Mouse (Mus musculus): ENCODE data around the gene Thsd7b. TPM values are rescaled to one million over a fixed set of nuclear protein-coding genes. Genes with fewer than 3 reads are reported as not detected.
"Not testable (repeated sequence)": the region's sequence is repeated elsewhere in the genome, so short reads cannot be mapped to it uniquely, and the experiment has no call there.

Thsd7b gene
- total RNA-seq, 2 experiments from 2014 or later, result 12.4 to 12.7 TPM

DNA sequence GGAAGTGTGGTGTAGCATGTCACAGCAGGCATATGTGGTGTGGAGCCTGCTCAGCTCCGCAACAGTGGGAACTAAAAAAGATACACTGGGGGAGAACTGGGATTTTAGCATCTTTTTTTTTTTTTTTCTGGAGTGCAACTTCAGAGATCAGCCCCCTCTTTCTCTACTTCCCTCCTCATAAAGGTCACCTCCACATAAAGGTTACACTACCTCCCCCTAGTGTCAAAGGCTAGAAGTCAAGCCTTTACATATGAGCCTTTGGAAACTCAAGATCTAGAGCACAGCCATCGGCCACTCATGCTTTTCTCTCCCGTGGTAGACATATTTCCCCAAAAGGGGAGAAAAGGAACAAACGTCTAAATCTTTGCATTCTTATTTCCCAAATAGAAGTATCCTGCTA lies 553.8 kb downstream of the Thsd7b start:
- no peak for DNase-seq (ENCODE audit: low spot score in 2 of 2)

DNA sequence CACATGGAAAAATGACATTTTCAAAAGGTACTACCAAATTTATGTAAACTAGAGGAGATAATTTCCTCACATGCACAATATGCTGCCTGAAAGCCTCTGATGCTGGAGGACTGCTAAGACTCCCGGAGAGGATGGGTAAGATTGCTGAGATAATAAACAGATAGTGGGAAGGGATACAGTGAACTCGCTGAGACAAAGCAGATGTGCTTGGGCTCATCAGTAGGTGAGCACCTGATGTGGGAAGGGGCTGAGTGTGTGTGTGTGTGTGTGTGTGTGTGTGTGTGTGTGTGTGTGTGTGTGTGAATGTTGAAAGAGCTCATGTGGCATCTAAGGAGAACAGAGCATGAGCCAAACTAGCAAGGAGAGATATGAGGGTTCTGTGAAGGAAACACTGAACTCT lies 564.2 kb downstream of the Thsd7b start:
- DNase-seq (ENCODE audit: low spot score in 2 of 2), result no peak

DNA sequence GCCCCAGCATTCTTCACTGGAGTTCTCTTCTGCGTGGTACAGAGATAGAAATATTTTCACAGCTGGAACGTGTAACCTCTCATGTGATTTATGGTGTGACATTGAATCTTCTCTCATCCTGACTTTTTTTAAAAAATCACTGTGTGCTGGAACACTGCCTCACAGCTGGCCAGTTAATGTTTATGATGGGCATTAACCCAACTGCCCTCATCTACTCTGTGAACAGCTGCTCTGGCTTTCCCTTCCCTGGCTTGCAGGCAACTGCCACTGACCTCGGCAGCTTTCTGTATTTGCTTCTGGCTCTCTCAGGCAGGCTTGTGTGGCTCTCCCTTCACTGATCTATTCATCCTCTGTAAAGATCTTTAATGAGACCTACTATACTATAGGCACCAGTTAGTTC lies 564.7 kb downstream of the Thsd7b start:
- no peak for DNase-seq (ENCODE audit: low spot score in 2 of 2)

DNA sequence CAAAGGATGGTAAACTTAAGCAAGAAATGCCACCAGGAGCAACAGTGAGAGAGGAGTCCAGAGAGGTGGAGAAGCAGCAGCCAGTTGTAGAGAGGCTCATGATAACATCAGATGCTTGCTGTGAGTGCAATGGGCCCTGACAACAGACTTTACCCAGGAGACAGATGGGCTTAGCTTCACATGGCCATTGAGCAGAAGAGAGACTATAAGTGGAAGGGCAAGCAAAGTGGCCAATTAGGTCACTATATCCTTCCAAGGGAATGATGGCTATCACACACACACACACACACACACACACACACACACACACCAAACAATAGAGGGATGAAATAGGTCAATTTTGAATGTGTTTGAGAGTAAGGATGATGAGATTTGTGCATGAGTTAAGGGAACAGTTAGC lies 565.4 kb downstream of the Thsd7b start:
- no peak for DNase-seq (ENCODE audit: low spot score in 2 of 2)

DNA sequence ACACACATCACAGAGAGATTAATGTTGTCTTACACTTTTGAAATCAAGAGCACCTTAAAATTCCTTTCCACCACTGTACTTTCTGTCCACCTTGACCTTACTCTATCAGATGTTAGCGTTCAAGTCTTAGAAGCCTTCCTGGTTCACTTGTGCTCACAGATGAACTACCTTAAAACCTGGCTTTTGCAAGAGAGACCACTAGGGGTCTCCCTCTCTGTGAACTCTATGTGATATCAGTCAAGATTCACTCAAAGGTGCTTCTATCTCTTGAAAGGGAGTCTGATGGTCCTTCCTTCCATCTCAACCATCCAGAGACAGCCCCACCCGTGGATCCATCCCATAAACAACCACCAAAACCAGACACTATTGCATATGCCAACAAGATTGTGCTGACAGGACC lies 570.3 kb downstream of the Thsd7b start:
- DNase-seq (ENCODE audit: low spot score in 2 of 2), result peak in 1 of 2 experiments; percentile 42

DNA sequence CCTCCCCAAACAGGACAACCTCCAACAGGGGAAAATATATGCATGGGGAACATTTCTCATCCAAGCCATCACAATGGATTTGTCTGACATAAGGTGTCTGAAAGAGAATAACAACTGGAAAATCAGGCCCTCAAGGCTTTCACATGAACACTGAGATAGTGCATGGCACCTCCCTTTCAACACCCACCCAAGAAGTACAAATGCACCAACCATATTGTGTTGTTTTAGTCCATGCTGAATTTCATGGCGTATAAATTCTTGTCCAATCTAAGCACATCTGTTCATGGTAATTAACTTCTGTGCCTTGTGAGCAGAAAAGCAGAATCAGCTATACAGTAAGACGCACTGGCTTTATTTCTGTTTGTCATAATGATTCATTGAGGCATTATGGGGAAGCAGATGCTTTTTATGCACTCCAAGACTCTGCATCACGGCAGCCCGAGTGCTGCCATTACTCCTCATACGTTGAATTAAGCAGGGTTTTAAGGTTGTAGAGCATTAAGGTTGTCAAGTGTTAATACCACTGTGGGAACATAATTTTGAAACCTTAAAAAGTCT lies 577.0 kb downstream of the Thsd7b start:
- no peak for DNase-seq (ENCODE audit: low spot score in 2 of 2)

DNA sequence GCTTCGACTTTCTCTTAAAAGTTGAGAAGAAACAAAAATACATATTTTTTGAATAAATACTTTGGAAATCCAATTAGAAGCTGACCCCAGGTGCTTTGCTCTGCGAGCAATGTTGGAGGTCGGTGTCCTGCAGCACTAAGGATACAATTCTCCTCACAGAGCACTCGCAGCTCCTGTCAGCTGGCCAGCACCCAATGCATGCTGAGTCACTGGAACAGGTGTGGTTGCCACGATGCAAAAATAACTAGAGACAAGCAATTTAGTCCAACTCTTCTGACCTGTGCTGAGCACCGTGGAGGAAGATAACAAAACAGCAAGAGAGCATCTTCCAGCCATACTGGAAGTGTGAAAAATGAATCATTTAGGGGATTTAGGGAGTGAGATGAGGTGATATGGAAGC lies 594.6 kb downstream of the Thsd7b start:
- DNase-seq (ENCODE audit: low spot score in 2 of 2), result peak in 1 of 2 experiments; percentile 10

DNA sequence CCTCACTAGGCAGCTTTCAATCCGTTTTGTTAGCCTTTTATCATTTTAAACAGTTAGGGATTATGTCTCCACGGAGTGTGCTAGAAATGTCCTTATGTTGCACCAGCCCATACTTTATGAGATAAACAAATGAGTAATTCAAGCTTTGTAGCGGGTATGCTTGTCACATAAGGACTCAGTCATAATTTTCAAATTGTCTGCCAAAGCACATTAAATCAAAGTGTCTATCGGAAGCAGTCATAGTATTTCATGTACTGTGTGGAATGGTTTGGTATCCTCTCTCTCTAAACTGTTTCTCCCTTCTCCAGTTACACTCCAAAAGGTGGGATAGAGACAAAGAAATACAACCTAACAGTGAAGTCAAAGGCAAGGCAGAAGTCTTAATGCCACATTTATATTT lies 601.3 kb downstream of the Thsd7b start:
- DNase-seq (ENCODE audit: low spot score in 2 of 2), result peak in 1 of 2 experiments; percentile 15

DNA sequence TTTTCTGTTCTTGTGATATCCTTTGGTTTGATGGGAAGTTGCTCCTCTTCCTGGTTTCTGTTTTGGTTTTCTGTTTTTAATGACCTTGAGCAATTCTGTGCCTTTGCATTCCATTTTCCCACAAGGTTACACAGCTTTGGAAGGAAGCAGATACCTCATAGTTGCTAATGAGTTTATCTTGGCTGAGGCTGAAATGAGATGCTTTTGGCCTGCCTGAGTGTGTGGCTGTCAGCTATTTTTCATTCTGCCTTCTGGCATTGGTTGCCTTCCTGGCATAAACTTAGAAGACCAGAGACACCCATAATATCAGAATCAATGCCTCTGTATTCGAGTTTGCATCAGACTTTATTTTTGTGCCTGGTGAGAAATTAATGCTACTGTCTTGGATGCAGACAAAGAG lies 614.8 kb downstream of the Thsd7b start:
- DNase-seq (ENCODE audit: low spot score in 2 of 2), result no peak

DNA sequence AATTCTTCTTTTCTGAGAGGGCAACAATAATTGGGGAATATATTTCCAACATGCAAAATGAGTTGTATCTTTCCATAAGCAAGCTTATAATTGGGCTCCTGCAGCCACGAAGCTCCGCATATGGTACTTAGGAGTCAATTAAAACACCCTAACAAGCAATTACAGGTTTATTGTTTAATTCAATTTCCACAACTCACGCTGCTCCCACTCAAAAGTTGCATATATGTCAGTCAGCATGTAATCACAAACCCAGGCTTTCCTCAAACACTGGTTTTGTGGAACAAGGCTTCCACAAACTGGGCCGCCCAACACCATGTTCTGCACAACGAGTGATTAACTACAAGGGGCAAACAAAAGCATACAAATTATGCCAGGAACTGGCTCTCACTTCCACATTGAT lies 625.0 kb downstream of the Thsd7b start:
- DNase-seq (ENCODE audit: low spot score in 2 of 2), result no peak

DNA sequence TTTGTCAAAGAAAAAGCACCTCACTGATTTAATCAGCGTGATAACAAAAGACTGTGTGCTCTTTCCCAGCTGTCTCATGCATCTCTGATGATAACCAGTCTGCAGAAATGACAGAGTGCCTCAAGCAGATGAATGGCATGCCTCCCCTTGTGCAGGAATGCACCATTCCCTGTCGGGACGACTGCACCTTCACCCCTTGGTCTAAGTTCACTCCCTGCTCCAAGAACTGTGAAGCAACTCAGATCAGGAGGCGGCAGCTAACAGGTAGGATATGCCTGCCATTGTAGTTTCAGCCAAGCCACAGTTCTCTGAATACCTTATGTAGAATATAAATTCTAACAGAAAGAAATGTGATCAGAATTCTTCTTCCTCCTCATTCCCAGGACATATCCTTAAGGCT lies 642.4 kb downstream of the Thsd7b start:
- DNase-seq (ENCODE audit: low spot score in 2 of 2), result no peak

DNA sequence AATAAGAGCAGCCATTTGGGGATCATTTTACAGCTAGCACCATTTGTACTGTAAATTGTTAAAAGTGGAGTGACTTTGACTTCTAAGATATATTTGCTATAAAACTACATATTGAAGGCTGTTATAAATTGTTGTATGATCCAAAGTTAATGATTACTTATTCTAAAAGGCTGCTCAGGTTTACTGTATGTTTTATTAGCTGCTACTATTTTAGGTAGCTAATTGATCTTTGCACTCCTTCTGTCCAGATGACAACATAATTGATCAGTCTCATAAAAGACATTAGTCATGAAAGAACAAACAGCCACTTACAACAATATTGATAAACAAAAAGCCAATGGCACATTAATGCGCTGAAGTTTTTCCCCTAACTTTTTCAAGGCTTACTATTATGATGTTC lies 644.5 kb downstream of the Thsd7b start:
- no peak for DNase-seq (ENCODE audit: low spot score in 2 of 2)

DNA sequence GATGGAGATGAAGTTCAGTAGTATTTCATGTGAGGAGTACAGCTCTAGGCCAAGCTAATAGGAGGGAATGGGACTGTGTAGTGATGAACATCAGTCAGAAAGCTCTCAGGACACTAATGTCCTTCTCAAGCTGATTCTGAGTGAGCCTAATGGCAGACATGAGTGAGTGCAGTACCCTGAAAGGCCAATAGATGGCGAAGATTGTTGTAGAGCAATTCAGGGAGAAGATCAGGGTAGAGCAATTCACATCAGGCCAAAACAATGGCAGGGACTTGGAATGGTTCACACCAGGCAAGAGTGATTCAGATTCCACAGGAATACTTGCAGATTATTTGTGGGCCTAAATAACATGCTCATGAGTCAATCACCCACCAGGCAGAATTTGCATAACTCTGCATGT lies 646.3 kb downstream of the Thsd7b start:
- DNase-seq (ENCODE audit: low spot score in 2 of 2), result peak in 1 of 2 experiments; percentile 11

DNA sequence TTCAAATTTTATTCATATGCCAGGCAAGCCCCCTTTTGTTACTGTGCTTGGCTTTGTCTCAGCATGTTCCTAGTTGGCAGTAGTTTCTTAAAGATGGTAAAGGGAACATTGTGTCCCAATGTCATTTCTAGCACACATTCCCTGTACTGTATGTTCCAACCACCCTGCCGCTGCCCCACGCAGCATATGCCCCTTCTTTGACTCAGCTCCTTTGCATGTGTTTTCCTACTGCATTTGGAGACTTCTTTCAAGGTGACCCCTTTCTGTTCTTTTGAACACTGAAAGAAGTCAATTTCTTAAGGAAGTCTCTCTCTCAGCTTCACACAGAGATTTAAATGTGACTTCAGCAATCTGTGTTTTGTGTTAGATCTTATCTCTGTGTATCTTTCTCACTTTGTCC lies 657.9 kb downstream of the Thsd7b start:
- peak in 1 of 2 experiments; percentile 14 for DNase-seq (ENCODE audit: low spot score in 2 of 2)

DNA sequence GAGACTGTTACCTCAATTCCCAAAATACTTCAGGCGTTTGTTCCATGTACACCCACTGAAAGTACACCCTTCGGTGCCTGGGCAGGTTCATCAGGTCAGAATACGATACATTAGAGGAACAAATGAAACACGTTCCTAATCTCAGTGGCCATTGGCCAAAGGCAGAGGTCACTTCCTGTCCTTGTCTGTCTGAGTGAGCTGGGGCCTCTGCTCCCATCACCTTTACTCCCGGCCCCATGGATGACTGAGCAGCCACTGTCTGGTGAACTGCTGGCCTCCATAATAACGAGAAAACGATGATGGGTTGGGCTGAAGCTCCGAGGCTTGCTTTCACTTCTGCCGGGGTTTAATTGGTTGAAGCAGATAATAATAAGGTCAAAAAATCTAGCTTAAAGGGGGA lies 670.0 kb downstream of the Thsd7b start:
- no peak for DNase-seq (ENCODE audit: low spot score in 2 of 2)

DNA sequence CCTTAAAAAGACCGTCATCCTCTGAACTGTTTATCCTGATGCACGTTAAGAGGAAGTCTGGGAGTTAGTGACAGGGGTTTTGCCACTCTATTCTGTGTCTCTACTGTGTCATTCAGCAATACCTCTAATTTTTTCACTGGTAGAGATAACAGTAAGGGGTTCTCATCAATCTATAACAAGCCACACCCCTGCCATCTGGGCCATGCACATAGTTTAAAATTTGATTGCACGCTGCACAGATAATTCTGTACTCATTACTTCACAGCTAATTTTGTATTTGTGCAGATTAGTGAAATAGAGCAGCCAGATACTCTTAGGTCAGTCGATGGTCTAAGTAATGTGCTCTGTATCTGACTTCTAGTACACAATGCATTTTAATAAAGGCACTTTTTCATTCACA lies 673.9 kb downstream of the Thsd7b start:
- DNase-seq (ENCODE audit: low spot score in 2 of 2), result peak in 1 of 2 experiments; percentile 16

DNA sequence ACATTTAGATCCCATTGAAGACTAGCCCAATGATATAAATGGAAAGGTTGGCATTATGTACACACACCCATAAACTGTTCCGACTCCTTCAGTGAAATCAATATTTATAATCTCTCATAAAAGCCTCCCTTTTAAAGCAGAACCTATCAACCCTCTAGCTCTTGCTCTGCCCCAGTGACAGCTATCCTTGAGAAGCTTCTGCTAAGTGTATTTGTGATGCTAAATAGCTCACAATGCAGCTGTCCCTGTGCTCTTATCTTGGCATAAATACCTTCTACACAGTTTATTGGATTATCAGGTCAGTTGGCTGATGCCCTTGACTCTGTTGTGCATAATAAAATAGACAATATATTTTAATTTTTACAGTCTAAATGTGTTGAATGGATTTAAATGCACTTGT lies 682.4 kb downstream of the Thsd7b start:
- no peak for DNase-seq (ENCODE audit: low spot score in 2 of 2)

DNA sequence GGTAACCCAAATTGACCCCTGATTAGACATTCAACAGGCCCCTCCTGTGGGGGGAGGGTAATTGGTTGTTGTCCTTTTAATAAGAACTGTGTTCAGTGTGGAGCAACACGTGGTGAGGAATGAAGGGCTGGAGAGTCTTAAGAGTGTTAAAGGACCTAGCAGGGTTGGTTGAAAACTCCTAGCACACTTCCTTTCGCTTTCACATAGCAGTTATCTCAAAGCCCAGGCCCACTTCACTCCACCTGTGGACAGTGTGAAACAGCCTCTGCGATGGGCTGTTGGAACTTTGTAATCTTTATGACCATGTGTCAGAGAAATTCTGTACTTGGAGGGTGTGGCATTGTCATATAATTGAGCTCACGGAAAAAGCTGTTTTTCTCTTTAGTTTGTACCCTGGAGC lies 683.5 kb downstream of the Thsd7b start:
- no peak for DNase-seq (ENCODE audit: low spot score in 2 of 2)

DNA sequence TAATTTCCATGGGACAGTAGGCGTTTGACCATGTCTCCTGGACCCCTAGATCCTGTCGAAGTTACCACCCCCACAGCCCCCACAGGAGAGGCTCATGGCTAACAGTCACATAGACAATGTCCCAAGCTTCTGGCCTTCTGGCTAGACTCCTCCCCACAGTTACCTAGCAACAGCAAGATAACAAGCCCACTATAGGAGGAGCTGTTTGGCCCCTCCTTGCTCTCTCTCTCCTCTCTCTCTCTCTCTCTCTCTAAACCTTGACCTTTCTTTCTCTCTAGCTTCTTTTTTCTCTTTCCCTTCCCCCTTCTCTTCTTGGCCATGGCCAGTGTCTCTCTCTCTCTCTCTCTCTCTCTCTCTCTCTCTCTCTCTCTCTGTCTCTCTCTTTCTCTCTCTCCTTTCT lies 686.2 kb downstream of the Thsd7b start:
- not testable (repeated sequence) for DNase-seq (ENCODE audit: low spot score in 2 of 2)

DNA sequence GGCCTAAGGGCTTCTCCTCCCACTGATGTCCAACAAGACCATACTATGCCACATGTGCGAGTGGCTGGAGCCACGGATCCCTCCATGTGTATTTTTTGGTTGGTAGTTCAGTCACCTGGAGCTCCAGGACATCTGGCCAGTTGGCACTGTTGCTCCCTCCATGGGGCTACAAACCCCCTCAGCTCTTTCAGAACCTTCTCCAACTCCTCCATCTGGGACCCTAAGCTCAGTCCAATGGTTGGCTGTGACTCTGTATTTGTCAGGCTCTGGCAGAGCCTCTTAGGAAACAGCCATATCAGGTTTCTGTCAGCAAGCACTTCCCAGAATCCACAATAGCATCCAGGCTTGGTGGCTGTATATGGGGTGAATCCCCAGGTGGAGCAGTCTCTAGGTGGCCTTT lies 690.1 kb downstream of the Thsd7b start:
- DNase-seq (ENCODE audit: low spot score in 2 of 2), result no peak

DNA sequence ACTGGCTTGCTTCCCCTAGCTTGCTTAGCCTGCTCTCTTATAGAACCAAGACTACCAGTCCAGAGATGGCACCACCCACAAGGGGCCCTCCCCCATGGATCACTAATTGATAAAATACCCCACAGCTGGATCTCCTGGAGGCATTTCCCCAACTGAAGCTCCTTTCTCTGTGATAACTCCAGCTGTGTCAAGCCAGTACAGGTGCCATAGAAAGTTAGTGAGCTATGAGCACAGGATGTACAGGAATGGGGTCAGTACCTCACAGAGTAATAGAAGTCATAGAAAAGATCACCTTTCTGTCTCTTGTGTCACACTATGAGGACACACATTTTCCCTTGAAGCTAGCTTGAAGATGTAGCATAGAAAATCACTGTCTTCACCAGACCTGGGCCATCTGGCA lies 716.1 kb downstream of the Thsd7b start:
- not testable (repeated sequence) for DNase-seq (ENCODE audit: low spot score in 2 of 2)

DNA sequence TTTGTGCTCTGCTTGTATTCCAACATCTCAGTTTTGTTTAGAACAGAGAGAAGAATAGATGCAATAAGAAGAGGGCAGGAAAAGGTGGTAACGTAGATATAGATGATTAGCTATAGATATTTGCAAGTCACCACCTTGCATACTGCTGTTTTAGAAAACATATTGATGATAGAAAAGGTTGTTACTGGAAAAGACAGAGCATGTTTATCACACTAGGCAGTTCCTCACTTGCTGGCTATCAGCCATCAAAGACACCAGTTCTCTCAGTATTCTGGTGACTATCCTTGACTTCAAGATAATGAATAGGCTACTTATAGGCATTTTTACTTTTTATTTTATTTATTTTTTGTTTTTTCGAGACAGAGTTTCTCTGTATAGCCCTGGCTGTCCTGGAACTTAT lies 717.7 kb downstream of the Thsd7b start:
- no peak for DNase-seq (ENCODE audit: low spot score in 2 of 2)

DNA sequence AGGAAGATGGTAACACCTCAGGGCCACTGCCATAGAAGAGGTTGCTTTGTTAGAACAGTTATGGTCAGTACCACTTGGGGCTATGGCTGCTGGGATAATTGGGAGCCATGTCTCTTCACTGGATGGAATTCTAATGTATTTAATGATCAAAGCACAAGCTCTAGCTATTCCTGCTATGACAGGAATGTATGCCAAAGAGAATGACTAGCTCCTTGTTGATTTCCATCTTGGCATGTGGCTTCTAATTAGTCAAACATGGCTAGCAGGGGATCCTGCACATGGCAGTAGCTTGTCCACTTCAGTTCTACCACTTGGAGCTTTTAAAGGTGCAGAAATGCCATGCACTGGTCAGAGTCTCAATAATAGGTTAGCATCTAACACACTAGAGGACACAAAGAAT lies 781.9 kb downstream of the Thsd7b start:
- DNase-seq (ENCODE audit: low spot score in 2 of 2), result no peak

DNA sequence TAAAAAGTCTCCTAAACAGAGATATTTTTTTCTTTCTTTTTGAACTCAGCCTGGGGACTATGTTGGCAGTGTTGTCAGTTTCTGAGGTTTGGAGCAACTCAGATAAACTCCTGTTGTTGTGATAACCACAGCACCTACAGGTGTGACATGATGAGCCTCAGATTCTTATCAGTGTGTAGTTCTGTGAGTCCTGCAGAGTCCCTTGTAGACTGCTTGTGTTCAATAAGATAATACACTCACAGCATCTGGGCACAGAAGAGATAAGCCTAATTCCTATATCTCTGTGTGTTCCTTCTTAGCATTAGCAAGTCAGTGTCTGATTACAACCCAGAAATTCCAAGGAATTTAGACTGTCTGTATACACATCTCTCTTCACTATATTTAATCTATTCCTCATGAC lies 789.0 kb downstream of the Thsd7b start:
- no peak for DNase-seq (ENCODE audit: low spot score in 2 of 2)

Measured in layer of hippocampus, adult 18-20 months (tissue).